8 mouse cellular contexts compared by ENCODE assay signal in the genomic region with DNA sequence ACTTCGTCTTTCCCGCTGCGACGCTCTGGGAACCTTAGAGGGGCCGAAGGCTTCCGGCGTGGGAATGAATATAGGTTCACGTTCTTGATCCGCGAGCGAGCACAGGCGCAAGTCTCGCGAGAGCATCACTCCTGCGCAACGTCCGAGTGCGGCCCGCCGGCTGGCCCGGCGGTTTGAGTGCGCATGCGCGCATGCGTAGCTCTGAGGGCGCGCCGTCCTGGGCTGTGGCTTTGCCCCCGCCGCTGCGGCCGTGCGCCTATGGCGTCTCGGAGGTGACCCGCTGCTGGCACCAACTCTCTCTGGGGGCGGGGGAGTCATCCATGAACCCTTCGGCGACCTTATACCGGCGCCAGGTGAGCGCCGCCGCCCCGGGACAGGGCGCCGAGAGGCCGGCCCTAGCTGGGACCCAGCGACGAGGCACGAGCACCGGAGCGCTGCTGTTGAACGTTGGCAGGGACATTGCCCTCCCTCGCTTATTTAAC. TPM values are rescaled to one million over a fixed set of nuclear protein-coding genes. Genes with fewer than 3 reads are reported as not detected.
A peak's percentile ranks its signal among the peaks of the same experiment; 100 is the strongest.
DNase-seq lines count a peak whose midpoint lies in the region; ATAC-seq and TF ChIP-seq lines count a peak whose summit lies in the region.

A gene (plus strand): TSS at position 172 of the 482 bp plus-strand sequence.

- peak within 1 kb of the TSS; percentile 70 to 77 for H3K4me3 ChIP-seq in ES-E14 (ENCODE audit: insufficient read depth in 1 of 2, low read depth in 1 of 2, low read length in 2 of 2, poor library complexity in 1 of 2, severe bottlenecking in 1 of 2)
- H3K4me3 ChIP-seq in forebrain, embryonic 16.5 days (replicated peaks; ENCODE audit: low read length): peak within 1 kb of the TSS; percentile 76
- peak within 1 kb of the TSS; percentile 94 for H3K4me3 ChIP-seq in layer of hippocampus, adult 2 months
- H3K4me3 ChIP-seq in lung, embryonic 14.5 days (ENCODE audit: low read depth, low read length): peak within 1 kb of the TSS; percentile 75
- H3K4me3 ChIP-seq in olfactory bulb, adult 2 months (ENCODE audit: insufficient read depth, low read depth, low read length): peak within 1 kb of the TSS; percentile 100
- peak within 1 kb of the TSS; percentile 67 for H3K4me3 ChIP-seq in thymus, adult 2 months (ENCODE audit: control insufficient read depth, insufficient read depth, low read length)

- H3K36me3 ChIP-seq in ES-E14 (ENCODE audit: control insufficient read depth, insufficient read depth, low read length, poor library complexity, severe bottlenecking): peaks cover 9% of the 10 kb centered on the region
- H3K36me3 ChIP-seq in forebrain, embryonic 16.5 days (ENCODE audit: control insufficient read depth, insufficient read depth): peaks cover 18% of the 10 kb centered on the region
- peaks cover 36% of the 10 kb centered on the region for H3K36me3 ChIP-seq in lung, embryonic 14.5 days (ENCODE audit: insufficient read depth)
- peaks cover 13% of the 10 kb centered on the region for H3K36me3 ChIP-seq in thymus, adult 2 months (ENCODE audit: control insufficient read depth, insufficient read depth, low read length)

- H3K27ac ChIP-seq in ES-E14 (ENCODE audit: insufficient read depth, low read depth, low read length, poor library complexity, severe bottlenecking): peak within 1 kb of the TSS; percentile 51; the same call in 1 of the 2 replicates
- peak within 1 kb of the TSS; percentile 90 for H3K27ac ChIP-seq in forebrain, embryonic 16.5 days (ENCODE audit: low read length)
- H3K27ac ChIP-seq in layer of hippocampus, adult 2 months: peak within 1 kb of the TSS; percentile 97
- peak within 1 kb of the TSS; percentile 81 for H3K27ac ChIP-seq in lung, embryonic 14.5 days (ENCODE audit: low read depth)
- peak within 1 kb of the TSS; percentile 97 for H3K27ac ChIP-seq in olfactory bulb, adult 2 months (ENCODE audit: insufficient read depth, low read depth, low read length)
- H3K27ac ChIP-seq in thymus, adult 2 months (ENCODE audit: control insufficient read depth, insufficient read depth, low read length): no peak within 1 kb of the TSS; the same call in 1 of the 2 replicates

- no peaks in the 10 kb centered on the region for H3K27me3 ChIP-seq in forebrain, embryonic 16.5 days (replicated peaks; ENCODE audit: control insufficient read depth, insufficient read depth, low read length)
- H3K27me3 ChIP-seq in lung, embryonic 14.5 days (ENCODE audit: insufficient read depth, low read length): no peaks in the 10 kb centered on the region
- H3K27me3 ChIP-seq in thymus, adult 2 months (ENCODE audit: control insufficient read depth, insufficient read depth, low read length): no peaks in the 10 kb centered on the region

- H3K9ac ChIP-seq in ES-E14 (ENCODE audit: insufficient read depth, low read depth, low read length, poor library complexity, severe bottlenecking): peak within 1 kb of the TSS; percentile 94
- peak within 1 kb of the TSS; percentile 97 for H3K9ac ChIP-seq in forebrain, embryonic 16.5 days (replicated peaks; ENCODE audit: low read depth, low read length)
- H3K9ac ChIP-seq in lung, embryonic 14.5 days: peak within 1 kb of the TSS; percentile 96

- in situ Hi-C loops in ES-E14 (cut with MboI; ENCODE audit: low sequenced_read_pairs in 2 of 2, unreplicated experiment in 2 of 2): no loop called here

- intact Hi-C loops in heart, postnatal 36 days (cut with DNase I): no loop called here

- under 1% methylated on average over 56 of the region's 56 CpGs for WGBS in forebrain, embryonic 16.5 days
- WGBS in lung, embryonic 14.5 days: under 1% methylated on average over 56 of the region's 56 CpGs
- WGBS in olfactory bulb, adult 2 months: under 1% methylated on average over 56 of the region's 56 CpGs
- under 1% methylated on average over 56 of the region's 56 CpGs for WGBS in thymus, adult 2 months

- DNase-seq in ES-E14 (ENCODE audit: low read depth, low spot score): peak; percentile 88
- DNase-seq in cerebellum, adult 11-12 months: peak; percentile 96
- DNase-seq in heart, postnatal 36 days: peak; percentile 92 to 93
- peak; percentile 88 to 92 for DNase-seq in layer of hippocampus, adult 2 months (ENCODE audit: low spot score in 2 of 2)
- DNase-seq in lung, embryonic 14.5 days: peak; percentile 99
- DNase-seq in thymus, adult 2 months: peak; percentile 90

- no peaks in the 10 kb centered on the region for H3K9me3 ChIP-seq in ES-E14 (ENCODE audit: control insufficient read depth, insufficient read depth, low read depth, low read length)
- no peaks in the 10 kb centered on the region for H3K9me3 ChIP-seq in forebrain, embryonic 16.5 days (ENCODE audit: control insufficient read depth, low read length)
- no peaks in the 10 kb centered on the region for H3K9me3 ChIP-seq in lung, embryonic 14.5 days (ENCODE audit: low read depth, low read length)

- peaks cover 0 to 5% of the 10 kb centered on the region in 2 experiments; a peak in 1 of 4 replicates for H3K4me1 ChIP-seq in ES-E14 (ENCODE audit: control insufficient read depth in 2 of 2, insufficient read depth in 2 of 2, low read length in 2 of 2, poor library complexity in 1 of 2)
- H3K4me1 ChIP-seq in forebrain, embryonic 16.5 days (replicated peaks; ENCODE audit: control insufficient read depth, insufficient read depth, low read length): peaks cover 8% of the 10 kb centered on the region
- H3K4me1 ChIP-seq in lung, embryonic 14.5 days (ENCODE audit: insufficient read depth): no peaks in the 10 kb centered on the region
- H3K4me1 ChIP-seq in olfactory bulb, adult 2 months (ENCODE audit: control insufficient read depth, insufficient read depth, low read length): peaks cover 4% of the 10 kb centered on the region
- peaks cover 5% of the 10 kb centered on the region; the same call in 1 of the 2 replicates for H3K4me1 ChIP-seq in thymus, adult 2 months (replicated peaks; ENCODE audit: control insufficient read depth, insufficient read depth, low read length)

- peak within 1 kb of the TSS; percentile 86 for H3K4me2 ChIP-seq in forebrain, embryonic 16.5 days (ENCODE audit: low read length)
- H3K4me2 ChIP-seq in lung, embryonic 14.5 days: peak within 1 kb of the TSS; percentile 78

- peak; percentile 99 for ATAC-seq in forebrain, embryonic 16.5 days
- peak; percentile 98 for ATAC-seq in lung, embryonic 14.5 days (ENCODE audit: insufficient read depth)

- no peak for TF ChIP-seq CTCF in layer of hippocampus, adult 2 months (conservative IDR thresholded peaks at IDR 0.05)
- no peak for TF ChIP-seq CTCF in lung, embryonic 14.5 days (IDR thresholded peaks at IDR 0.05; ENCODE audit: low read depth)
- no peak for TF ChIP-seq CTCF in olfactory bulb, adult 2 months (IDR thresholded peaks at IDR 0.05; ENCODE audit: insufficient read depth, low read depth, low read length)
- peak; percentile 57; the same call in 1 of the 2 replicates for TF ChIP-seq CTCF in thymus, adult 2 months (IDR thresholded peaks at IDR 0.05; ENCODE audit: borderline replicate concordance, control insufficient read depth, extremely low read depth, insufficient read depth, low read length, poor library complexity)

- peak; percentile 99 for TF ChIP-seq POLR2A in olfactory bulb, adult 2 months (IDR thresholded peaks at IDR 0.05; ENCODE audit: insufficient read depth, low read depth, low read length)
- TF ChIP-seq POLR2A in thymus, adult 2 months (IDR thresholded peaks at IDR 0.05; ENCODE audit: control insufficient read depth, extremely low read depth, insufficient read depth, low read length, poor library complexity): peak; percentile 98

TF ChIP-seq in ES-E14, 5 proteins besides CTCF, POLR2A, EP300 and RAD21:
- TF ChIP-seq HCFC1 (IDR thresholded peaks at IDR 0.05; ENCODE audit: borderline replicate concordance, insufficient read depth, low read length): 0 out of 2 replicates have a peak, but pooled peaks have one; percentile 57
- TF ChIP-seq CHD2 (IDR thresholded peaks at IDR 0.05; ENCODE audit: low read depth, low read length): peak; percentile 95
- no peak for TF ChIP-seq ZC3H11A (IDR thresholded peaks at IDR 0.05; ENCODE audit: borderline replicate concordance, low read depth, low read length)

RNA-seq across cellular contexts. Expression of the gene that starts here (rescaled TPM):
- 5.3 and 6.3 TPM in 2 replicates for total RNA-seq in ES-E14 (2012; rRNA removed)
- polyA plus RNA-seq in forebrain, embryonic 16.5 days (2015; fragmentation: Nextera tagmentation; extraction: Ambion mirVana): 3.0 and 4.9 TPM in 2 replicates
- total RNA-seq in heart, postnatal 36 days (2021): 1 to 10 TPM; 2.6 to 3.7 TPM
- total RNA-seq in layer of hippocampus, adult 2 months (2021): 1 to 10 TPM; 2.6 to 4.5 TPM
- 8.3 and 9.3 TPM in 2 replicates for polyA plus RNA-seq in lung, embryonic 14.5 days (2014; fragmentation: Nextera tagmentation; extraction: Ambion mirVana)
- polyA plus RNA-seq in olfactory bulb, adult 2 months (2012; ENCODE audit: insufficient read depth, insufficient read length, low replicate concordance, missing spikeins): not detected in 2 replicates
- polyA plus RNA-seq in thymus, adult 2 months (2012; rRNA removed): 2.3 and 3.8 TPM in 2 replicates
